Mouse (Mus musculus): ENCODE data around the gene Atn1. TPM values are rescaled to one million over a fixed set of nuclear protein-coding genes. Genes with fewer than 3 reads are reported as not detected.
A peak's percentile ranks its signal among the peaks of the same experiment; 100 is the strongest.
"Not testable (repeated sequence)": the region's sequence is repeated elsewhere in the genome, so short reads cannot be mapped to it uniquely, and the experiment has no call there.

Atn1 gene
- 1.5 and 1.8 TPM in 2 replicates for polyA plus RNA-seq (2015; fragmentation: Nextera tagmentation; extraction: Ambion mirVana)

DNA sequence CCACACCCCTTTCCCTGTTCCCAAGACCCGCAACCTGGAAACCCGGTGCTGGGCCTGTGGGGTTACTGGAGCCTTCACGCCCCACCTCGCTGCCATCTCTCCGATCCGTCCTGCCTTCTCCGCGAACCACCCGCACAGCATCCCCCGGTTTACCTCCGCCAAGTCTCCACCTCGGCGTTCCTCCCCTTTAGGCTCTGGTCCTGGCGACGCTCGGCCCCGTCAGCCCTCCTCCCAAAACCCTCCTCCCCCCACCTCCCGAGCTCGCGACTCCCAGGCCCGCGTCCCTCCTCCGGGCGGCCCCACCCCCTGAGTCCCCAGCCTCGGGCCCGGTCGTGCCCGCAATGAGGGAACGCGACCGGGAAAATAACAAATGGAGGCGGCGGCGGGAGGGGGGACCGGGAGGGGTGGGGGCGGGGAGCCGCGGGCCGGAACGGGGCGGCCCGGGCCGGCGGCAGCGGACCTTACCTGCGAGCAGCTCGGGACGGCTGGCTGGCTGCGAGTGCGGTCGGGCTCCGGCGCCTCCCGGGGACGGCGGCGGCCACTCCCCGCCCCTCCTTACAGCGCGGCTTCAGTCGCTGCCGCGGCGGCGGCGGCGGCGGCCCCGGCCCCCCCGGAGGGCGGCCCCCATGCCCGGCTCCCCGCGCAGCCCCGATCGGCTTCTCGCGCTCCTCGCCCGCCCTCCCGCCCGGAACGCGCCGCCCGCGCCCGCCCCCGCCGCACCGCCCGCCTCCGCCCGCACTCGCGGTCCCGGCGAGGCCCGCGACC is at the start of gene Atn1, which contains the start of gene Gm45234:
Gene Atn1 (minus strand): TSS at position 694 of the 765 bp plus-strand sequence.
Gene Gm45234 (minus strand): TSS at position 191 of the 765 bp plus-strand sequence.
- no peaks in the 10 kb centered on the region for H3K9me3 ChIP-seq (replicated peaks)
- H3K4me1 ChIP-seq (replicated peaks), result peaks cover 41% of the 10 kb centered on the region
- peak; percentile 57 for ATAC-seq (ENCODE audit: low read depth)
- peak within 1 kb of the TSS; percentile 73 for H3K27ac ChIP-seq
- H3K4me2 ChIP-seq, result peak within 1 kb of the TSS; percentile 81
- no peak for DNase-seq
- peak within 1 kb of the TSS; percentile 74 for H3K9ac ChIP-seq
- H3K36me3 ChIP-seq, result no peaks in the 10 kb centered on the region
- H3K27me3 ChIP-seq, result peaks cover 86% of the 10 kb centered on the region
- WGBS (ENCODE audit: insufficient replicate concordance), result under 1% methylated on average over 69 of the region's 100 CpGs
- peak within 1 kb of the TSS; percentile 67 for H3K4me3 ChIP-seq (replicated peaks)

DNA sequence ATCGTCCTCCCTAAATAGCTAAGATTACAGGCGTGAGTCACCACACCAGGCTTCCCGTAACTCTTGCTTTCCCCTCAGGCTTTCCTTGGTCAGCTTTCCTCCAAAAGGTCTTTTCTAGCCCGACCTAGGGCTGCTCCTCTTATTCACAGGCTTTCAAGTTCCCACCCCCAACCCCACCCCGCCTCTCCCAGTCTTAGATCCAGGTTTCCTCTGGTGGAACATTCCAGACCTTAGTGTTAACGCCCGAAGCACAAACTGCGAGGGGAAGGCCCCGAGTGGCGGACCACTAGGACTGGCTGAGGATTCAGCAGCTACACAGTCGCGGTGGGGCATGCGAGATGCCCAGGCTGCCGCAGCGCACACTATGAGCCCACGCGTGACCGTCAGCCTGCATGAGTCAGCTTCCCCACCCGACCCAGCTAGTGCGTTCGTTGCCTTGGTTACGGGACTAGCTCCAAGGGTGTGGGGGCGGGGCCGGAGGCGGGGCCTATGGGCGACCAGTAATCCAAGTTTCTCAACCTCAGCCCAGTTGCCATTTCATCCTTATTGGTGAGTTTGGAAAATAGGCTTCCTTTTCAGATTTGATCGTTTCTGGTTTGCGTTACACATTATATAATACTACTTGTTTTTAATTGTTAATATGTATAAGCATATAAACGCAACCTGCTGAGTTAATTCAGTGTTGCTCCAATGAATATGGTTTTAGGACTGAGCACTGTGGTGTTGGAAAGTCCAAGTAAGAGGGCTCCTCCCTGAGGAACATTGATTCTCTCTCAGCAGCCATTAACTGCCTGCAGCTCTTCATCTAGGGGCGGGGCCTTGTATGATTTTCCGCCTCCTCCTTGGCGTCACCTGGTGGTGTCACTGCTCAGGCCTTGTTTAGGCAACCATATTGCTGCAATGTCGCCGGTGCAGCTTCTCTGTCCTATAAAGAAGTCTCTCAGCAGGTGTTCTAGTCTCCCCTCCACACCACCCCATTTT is 49.3 kb upstream of the Atn1 start:
- Histone ChIP-seq H3K4me1 (replicated peaks) (peaks cover 69% of the 10 kb centered on the region), H3K27ac (peak overlapping the region; percentile 89), H3K36me3 (peaks cover 10% of the 10 kb centered on the region), H3K4me3 (replicated peaks) (peak overlapping the region; percentile 63), H3K27me3 (no peaks in the 10 kb centered on the region), H3K9ac (peak overlapping the region; percentile 68), H3K4me2 (peak overlapping the region; percentile 83), H3K9me3 (replicated peaks) (no peaks in the 10 kb centered on the region)
- 4% methylated on average over 34 of the region's 34 CpGs for WGBS (ENCODE audit: insufficient replicate concordance)
- peak; percentile 69 for ATAC-seq (ENCODE audit: low read depth)
- DNase-seq, result peak; percentile 90

DNA sequence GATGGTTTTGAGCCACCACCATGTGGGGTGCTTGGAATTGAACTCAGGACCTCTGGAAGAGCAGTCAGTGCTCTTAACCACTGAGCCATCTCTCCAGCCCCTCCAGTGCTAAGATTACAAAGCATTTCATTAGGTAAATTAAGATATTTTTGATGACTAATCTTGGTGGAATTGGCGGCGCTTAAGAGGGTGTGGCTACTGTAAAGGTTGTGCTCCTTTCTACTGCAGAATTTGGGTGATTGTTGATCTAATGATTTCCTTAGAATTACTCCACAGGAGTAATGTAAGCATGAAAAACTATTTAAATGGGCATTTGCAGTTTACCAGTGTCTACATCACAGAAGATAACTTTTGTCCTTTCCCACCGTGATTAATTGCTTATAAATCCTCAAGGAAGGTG is 48.0 kb upstream of the Atn1 start:
- H3K9ac ChIP-seq, result no peak overlapping the region
- H3K27me3 ChIP-seq, result no peaks in the 10 kb centered on the region
- H3K4me2 ChIP-seq, result no peak overlapping the region
- 60% methylated on average over 3 of the region's 3 CpGs for WGBS (ENCODE audit: insufficient replicate concordance)
- no peak for DNase-seq
- H3K9me3 ChIP-seq (replicated peaks), result no peaks in the 10 kb centered on the region
- no peaks in the 10 kb centered on the region for H3K36me3 ChIP-seq
- H3K4me1 ChIP-seq (replicated peaks), result peaks cover 56% of the 10 kb centered on the region
- peak overlapping the region; percentile 89 for H3K27ac ChIP-seq
- ATAC-seq (ENCODE audit: low read depth), result no peak
- no peak overlapping the region for H3K4me3 ChIP-seq (replicated peaks)

DNA sequence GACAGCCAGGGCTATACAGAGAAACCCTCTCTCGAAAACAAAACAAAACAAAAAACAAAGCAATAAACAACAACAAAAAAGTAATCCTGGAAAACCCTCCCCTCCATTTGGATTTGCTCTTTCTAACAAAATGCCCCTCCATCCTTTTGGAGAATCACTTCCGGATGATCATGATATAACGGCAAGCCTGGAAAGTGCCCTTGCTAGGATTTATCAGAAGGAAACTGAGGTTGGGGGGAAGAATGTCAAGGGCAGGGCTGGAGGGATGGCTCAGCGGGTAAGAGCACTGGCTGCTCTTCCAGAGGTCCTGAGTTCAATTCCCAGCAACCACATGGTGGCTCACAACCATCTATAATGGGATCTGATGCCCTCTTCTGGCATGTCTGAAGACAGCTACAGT is 47.4 kb upstream of the Atn1 start:
- H3K27me3 ChIP-seq; H3K4me2 ChIP-seq; H3K27ac ChIP-seq; H3K9me3 ChIP-seq (replicated peaks); ATAC-seq (ENCODE audit: low read depth); H3K4me3 ChIP-seq (replicated peaks); H3K9ac ChIP-seq; DNase-seq; H3K36me3 ChIP-seq: not testable (repeated sequence)
- H3K4me1 ChIP-seq (replicated peaks), result peaks cover 51% of the 10 kb centered on the region
- WGBS (ENCODE audit: insufficient replicate concordance), result 84% methylated on average over 4 of the region's 4 CpGs

DNA sequence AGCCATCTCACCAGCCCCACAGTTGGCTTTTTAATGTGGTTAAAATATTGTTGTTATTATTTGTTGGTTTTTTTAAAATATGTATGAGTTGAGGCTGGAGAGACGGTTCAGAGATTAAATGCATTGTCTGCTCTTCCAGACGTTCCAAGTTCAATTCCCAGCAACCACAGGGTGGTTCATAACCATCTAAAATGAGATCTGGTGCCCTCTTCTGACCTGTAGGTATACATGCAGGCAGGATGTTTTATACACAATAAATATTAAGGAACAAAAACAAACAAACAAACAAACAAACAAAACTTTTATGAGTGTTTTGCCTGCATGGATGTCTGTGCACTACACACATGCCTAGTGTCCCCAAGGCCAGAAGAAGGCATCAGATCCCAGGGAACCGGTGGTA is 46.7 kb upstream of the Atn1 start:
- Histone ChIP-seq H3K4me1 (replicated peaks) (peaks cover 45% of the 10 kb centered on the region), H3K9me3 (replicated peaks) (no peaks in the 10 kb centered on the region), H3K9ac (no peak overlapping the region), H3K27ac (no peak overlapping the region), H3K4me2 (peak overlapping the region; percentile 66; the same call in 1 of the 2 replicates), H3K4me3 (replicated peaks) (no peak overlapping the region), H3K27me3 (no peaks in the 10 kb centered on the region), H3K36me3 (no peaks in the 10 kb centered on the region)
- DNase-seq (no peak), ATAC-seq (ENCODE audit: low read depth) (no peak)
- 68% methylated on average over 3 of the region's 3 CpGs for WGBS (ENCODE audit: insufficient replicate concordance)

DNA sequence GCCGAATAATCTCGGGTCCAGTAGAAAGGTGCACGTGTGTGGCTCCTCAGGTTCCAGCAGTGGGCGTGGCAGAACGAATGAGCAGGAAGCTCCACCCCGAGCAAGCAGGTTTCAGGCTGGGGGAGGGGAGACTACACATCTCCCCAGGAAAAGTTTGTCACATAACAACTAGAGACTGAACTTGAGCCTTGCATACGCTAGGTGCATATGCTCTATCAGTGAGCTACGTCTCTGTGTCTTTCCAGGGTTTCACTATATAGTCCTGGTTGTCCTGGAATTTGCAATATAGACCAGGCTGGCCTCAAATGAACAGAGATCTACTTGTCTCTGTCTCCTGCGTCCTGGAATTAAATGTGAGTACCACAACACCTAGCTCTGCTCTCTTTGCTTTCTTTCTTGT is 46.1 kb upstream of the Atn1 start:
- not testable (repeated sequence) for H3K9me3 ChIP-seq (replicated peaks); H3K36me3 ChIP-seq; H3K27me3 ChIP-seq
- DNase-seq (peak; percentile 56), ATAC-seq (ENCODE audit: low read depth) (peak; percentile 17; the same call in 1 of the 2 replicates)
- peak overlapping the region; percentile 43; the same call in 1 of the 2 replicates for H3K9ac ChIP-seq
- H3K27ac ChIP-seq, result peak overlapping the region; percentile 83
- WGBS (ENCODE audit: insufficient replicate concordance), result 7% methylated on average over 5 of the region's 9 CpGs
- peak overlapping the region; percentile 43 for H3K4me3 ChIP-seq (replicated peaks)
- H3K4me2 ChIP-seq, result peak overlapping the region; percentile 66
- H3K4me1 ChIP-seq (replicated peaks), result peaks cover 39% of the 10 kb centered on the region

DNA sequence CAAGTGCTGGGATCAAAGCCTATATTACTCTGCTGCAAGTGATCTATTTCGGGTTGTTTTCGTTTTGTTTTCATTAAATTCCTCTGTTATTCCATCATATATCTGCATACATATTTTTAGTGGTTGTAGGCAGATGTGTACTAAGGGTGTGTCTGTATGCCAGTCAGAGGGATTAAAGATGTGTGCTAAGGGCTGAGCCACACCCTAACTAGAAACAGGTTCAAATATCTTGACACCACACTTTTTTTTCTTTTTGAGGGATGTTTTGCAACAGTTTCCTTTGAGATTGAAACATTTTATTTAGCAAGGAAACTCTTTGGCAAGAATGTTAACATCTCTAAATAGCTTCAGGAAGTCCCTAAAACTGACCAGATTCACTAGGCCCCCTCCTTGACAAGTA is 39.9 kb upstream of the Atn1 start:
- DNase-seq (no peak), ATAC-seq (ENCODE audit: low read depth) (peak; percentile 55; the same call in 1 of the 2 replicates)
- 70% methylated on average over 2 of the region's 2 CpGs for WGBS (ENCODE audit: insufficient replicate concordance)

DNA sequence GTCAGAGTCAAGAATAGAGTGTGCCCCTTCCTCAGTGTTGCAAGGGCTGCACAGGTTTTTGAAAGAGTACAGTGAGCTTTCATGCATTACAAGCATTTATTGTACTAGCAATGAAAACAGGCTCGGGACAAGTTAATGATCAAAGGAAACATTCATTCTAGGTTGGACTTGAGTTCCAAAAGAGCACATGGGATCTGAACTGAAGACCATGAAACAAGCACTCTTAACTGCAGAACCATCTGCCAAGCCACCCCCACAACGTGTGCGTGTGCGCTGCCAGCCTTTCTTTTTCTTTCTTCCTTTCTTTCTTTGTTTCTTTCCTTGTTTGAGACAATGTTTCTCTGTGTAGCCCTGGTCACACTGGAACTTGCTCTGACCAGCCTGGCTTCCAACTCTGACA is 39.5 kb upstream of the Atn1 start:
- Histone ChIP-seq H3K4me3 (replicated peaks) (no peak overlapping the region), H3K36me3 (no peaks in the 10 kb centered on the region), H3K9ac (no peak overlapping the region), H3K9me3 (replicated peaks) (no peaks in the 10 kb centered on the region), H3K4me1 (replicated peaks) (peaks cover 12% of the 10 kb centered on the region), H3K27me3 (no peaks in the 10 kb centered on the region), H3K27ac (peak overlapping the region; percentile 19; the same call in 1 of the 2 replicates), H3K4me2 (no peak overlapping the region)
- DNase-seq, result no peak
- ATAC-seq (ENCODE audit: low read depth), result peak; percentile 12; the same call in 1 of the 2 replicates
- WGBS (ENCODE audit: insufficient replicate concordance), result 75% methylated on average over 4 of the region's 4 CpGs

More for the DNA sequence above, 39.9 kb upstream of the Atn1 start:
- Histone ChIP-seq H3K9me3 (replicated peaks) (no peaks in the 10 kb centered on the region), H3K27ac (peak overlapping the region; percentile 19), H3K4me3 (replicated peaks) (no peak overlapping the region), H3K4me1 (replicated peaks) (peaks cover 12% of the 10 kb centered on the region), H3K9ac (no peak overlapping the region), H3K27me3 (no peaks in the 10 kb centered on the region), H3K36me3 (no peaks in the 10 kb centered on the region), H3K4me2 (no peak overlapping the region)

DNA sequence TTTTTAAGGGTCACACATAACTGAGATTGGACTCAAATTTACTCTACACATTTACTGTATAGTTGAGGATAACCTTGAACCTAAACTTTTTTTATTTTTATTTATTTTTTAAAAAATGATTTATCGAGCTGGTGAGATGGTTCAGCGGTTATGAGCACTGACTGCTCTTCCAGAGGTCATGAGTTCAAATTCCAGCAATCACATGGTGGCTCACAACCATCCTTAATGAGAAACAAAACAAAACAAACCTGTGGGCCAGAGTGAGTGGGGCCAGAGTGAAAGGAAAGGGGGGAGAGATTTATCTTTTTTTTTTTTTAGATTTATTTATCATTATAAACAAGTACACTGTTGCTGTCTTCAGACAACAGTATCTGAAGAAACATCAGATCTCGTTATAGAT is 35.6 kb upstream of the Atn1 start:
- Histone ChIP-seq H3K9me3 (replicated peaks) (no peaks in the 10 kb centered on the region), H3K9ac (no peak overlapping the region), H3K4me3 (replicated peaks) (no peak overlapping the region), H3K27me3 (no peaks in the 10 kb centered on the region), H3K4me1 (replicated peaks) (peaks cover 16% of the 10 kb centered on the region), H3K27ac (no peak overlapping the region), H3K4me2 (no peak overlapping the region), H3K36me3 (no peaks in the 10 kb centered on the region)
- DNase-seq, result no peak
- WGBS (ENCODE audit: insufficient replicate concordance), result 70% methylated on average over 3 of the region's 3 CpGs
- no peak for ATAC-seq (ENCODE audit: low read depth)

DNA sequence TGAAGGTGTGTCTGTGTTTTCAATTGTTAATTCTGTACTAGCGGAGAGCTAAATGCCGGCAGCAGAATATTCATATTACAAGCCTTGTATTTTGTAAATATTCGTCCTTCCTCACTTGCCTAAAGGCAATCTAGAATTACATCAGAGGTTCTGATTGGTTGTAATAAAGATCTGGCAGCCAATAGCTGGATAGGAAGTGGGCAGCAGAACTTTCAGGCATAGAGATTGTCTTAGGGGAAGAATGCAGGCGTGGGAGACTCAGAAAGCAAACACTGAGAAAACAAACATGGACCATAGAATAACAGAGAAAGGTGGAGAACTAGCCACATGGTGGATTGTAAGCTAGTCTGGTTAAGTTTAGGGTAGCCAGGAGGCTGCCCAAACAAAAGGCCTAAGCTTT is 33.8 kb upstream of the Atn1 start:
- DNase-seq (no peak), ATAC-seq (ENCODE audit: low read depth) (no peak)
- Histone ChIP-seq H3K4me1 (replicated peaks) (peaks cover 4% of the 10 kb centered on the region), H3K4me3 (replicated peaks) (no peak overlapping the region), H3K27ac (no peak overlapping the region), H3K4me2 (no peak overlapping the region), H3K27me3 (no peaks in the 10 kb centered on the region), H3K9ac (no peak overlapping the region), H3K36me3 (no peaks in the 10 kb centered on the region), H3K9me3 (replicated peaks) (no peaks in the 10 kb centered on the region)
- WGBS (ENCODE audit: insufficient replicate concordance), result 63% methylated on average over 4 of the region's 4 CpGs

DNA sequence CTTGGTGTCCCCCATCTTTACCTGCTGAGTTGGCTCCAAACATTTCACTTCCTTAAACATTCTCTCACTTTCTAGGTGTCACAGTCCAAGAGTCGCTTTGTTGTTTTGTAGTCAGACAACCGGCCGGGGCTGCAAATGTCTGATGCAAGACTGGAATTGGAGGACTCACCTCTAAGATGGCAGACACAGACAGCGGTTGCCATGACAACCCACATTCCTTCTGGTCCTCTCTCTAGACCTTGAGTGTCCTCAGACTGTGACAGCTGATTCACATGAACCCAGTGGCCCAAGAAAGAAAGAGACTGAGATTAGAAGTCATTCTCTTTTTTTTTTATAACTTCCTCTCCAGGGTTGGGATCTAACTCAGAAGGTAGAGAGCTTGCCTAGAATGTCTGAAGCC is 33.2 kb upstream of the Atn1 start:
- no peaks in the 10 kb centered on the region for H3K27me3 ChIP-seq
- no peak overlapping the region for H3K4me2 ChIP-seq
- H3K36me3 ChIP-seq, result no peaks in the 10 kb centered on the region
- H3K4me1 ChIP-seq (replicated peaks), result peaks cover 4% of the 10 kb centered on the region; the same call in 1 of the 2 replicates
- no peaks in the 10 kb centered on the region for H3K9me3 ChIP-seq (replicated peaks)
- 72% methylated on average over 4 of the region's 4 CpGs for WGBS (ENCODE audit: insufficient replicate concordance)
- ATAC-seq (ENCODE audit: low read depth), result no peak
- no peak for DNase-seq
- no peak overlapping the region for H3K4me3 ChIP-seq (replicated peaks)
- no peak overlapping the region for H3K27ac ChIP-seq
- H3K9ac ChIP-seq, result no peak overlapping the region
